Mouse (Mus musculus) CH12.LX (cell line): ENCODE measurements around the gene Slc22a7. TPM values are rescaled to one million over a fixed set of nuclear protein-coding genes. Genes with fewer than 3 reads are reported as not detected.

Experiments used
- DNase-seq: peaks from one replicate; pipeline ENCODE4 v3.0.0-alpha.2; 2013; ENCODE audit errors: extremely low read depth
- H3K27ac ChIP-seq: 2 replicates; pipeline ENCODE4 v1.5.1; 2012; ENCODE audit warnings: low read depth, mild to moderate bottlenecking, control low read depth, moderate library complexity; ENCODE audit not compliant: insufficient read depth
- H3K27me3 ChIP-seq: replicated peaks from 2 replicates; pipeline ENCODE3; 2012; ENCODE audit warnings: inconsistent platforms
- H3K36me3 ChIP-seq, 2 experiments: replicated peaks in 1 of 2; 2 replicates each; pipeline versions ENCODE3 to v1.6.1; 2012; ENCODE audit warnings: inconsistent platforms in 1 of 2, low read length in 1 of 2, mild to moderate bottlenecking in 1 of 2, mixed read lengths in 1 of 2, moderate library complexity in 1 of 2; ENCODE audit not compliant: control insufficient read depth in 1 of 2, insufficient read depth in 1 of 2
- H3K4me1 ChIP-seq, 2 experiments: 2 replicates each; pipeline ENCODE4 v1.6.1; 2012; ENCODE audit warnings: inconsistent platforms in 1 of 2, moderate library complexity in 1 of 2; ENCODE audit not compliant: insufficient read depth in 2 of 2, control insufficient read depth in 1 of 2
- H3K4me2 ChIP-seq: 2 replicates; pipeline ENCODE4 v1.6.1; 2012; ENCODE audit warnings: low read depth, mild to moderate bottlenecking, control low read depth; ENCODE audit not compliant: poor library complexity, insufficient read depth, severe bottlenecking
- H3K4me3 ChIP-seq, 3 experiments: fragments of 150-350 bp in 1 of 3; sonication (generic) in 1 of 3; replicated peaks in 1 of 3; 2 replicates each; pipeline versions ENCODE3 to v1.5.1; 2011 to 2012; ENCODE audit warnings: low read depth in 2 of 3, low read length in 2 of 3, mild to moderate bottlenecking in 2 of 3, moderate library complexity in 2 of 3, control low read depth in 1 of 3, improper control_type of control experiment in 1 of 3, inconsistent platforms in 1 of 3, mixed read lengths in 1 of 3; ENCODE audit not compliant: poor library complexity in 1 of 3
- H3K79me2 ChIP-seq: replicated peaks from 2 replicates; pipeline ENCODE4 v1.6.1; 2012; ENCODE audit warnings: mild to moderate bottlenecking, moderate library complexity; ENCODE audit not compliant: control insufficient read depth, poor library complexity, insufficient read depth, severe bottlenecking; ENCODE audit errors: extremely low read depth
- H3K9ac ChIP-seq: 2 replicates; pipeline ENCODE4 v1.6.1; 2012; ENCODE audit warnings: low read depth, mild to moderate bottlenecking, control low read depth, moderate library complexity; ENCODE audit not compliant: insufficient read depth
- H3K9me3 ChIP-seq: replicated peaks from 2 replicates; pipeline ENCODE3; 2012; ENCODE audit warnings: low read length, inconsistent platforms, mixed read lengths
- CHD1 ChIP-seq: IDR thresholded peaks from 2 replicates; pipeline ENCODE4 v1.6.1; 2012; ENCODE audit warnings: low read depth, low read length, improper control_type of control experiment, inconsistent platforms
- CHD2 ChIP-seq: IDR thresholded peaks from 2 replicates; pipeline ENCODE4 v1.6.1; 2011; ENCODE audit warnings: low read length, improper control_type of control experiment
- CTCF ChIP-seq, 2 experiments: IDR thresholded peaks in 1 of 2; conservative IDR thresholded peaks in 1 of 2; 2 replicates each; pipeline ENCODE4 v1.5.1; 2011 to 2012; ENCODE audit warnings: low read depth in 2 of 2, low read length in 2 of 2, improper control_type of control experiment in 1 of 2, inconsistent platforms in 1 of 2, mild to moderate bottlenecking in 1 of 2, moderate library complexity in 1 of 2
- E2F4 ChIP-seq: IDR thresholded peaks from 2 replicates; pipeline ENCODE4 v1.6.1; 2011; ENCODE audit warnings: low read depth, low read length, improper control_type of control experiment; ENCODE audit not compliant: insufficient replicate concordance
- EP300 ChIP-seq: IDR thresholded peaks from 2 replicates; pipeline ENCODE4 v1.6.1; 2011; ENCODE audit warnings: low read length, improper control_type of control experiment
- IRF4 ChIP-seq: IDR thresholded peaks from 2 replicates; pipeline ENCODE4 v1.6.1; 2014; ENCODE audit warnings: low read depth, mild to moderate bottlenecking, inconsistent platforms, low read length, improper control_type of control experiment
- JUND ChIP-seq: conservative IDR thresholded peaks from 2 replicates; pipeline ENCODE4 v1.6.1; 2011; ENCODE audit warnings: low read depth, low read length, improper control_type of control experiment
- KAT2A ChIP-seq: IDR thresholded peaks from 2 replicates; pipeline ENCODE4 v1.6.1; 2012; ENCODE audit warnings: low read length, improper control_type of control experiment, inconsistent platforms; ENCODE audit not compliant: insufficient replicate concordance
- MAFK ChIP-seq: IDR thresholded peaks from 2 replicates; pipeline ENCODE4 v1.6.1; 2011; ENCODE audit warnings: low read length, improper control_type of control experiment; ENCODE audit not compliant: insufficient replicate concordance
- MAX ChIP-seq: IDR thresholded peaks from 2 replicates; pipeline ENCODE4 v1.6.1; 2011; ENCODE audit warnings: low read length, improper control_type of control experiment
- MYC ChIP-seq: IDR thresholded peaks from 2 replicates; pipeline ENCODE4 v1.6.1; 2011; ENCODE audit warnings: low read depth, mild to moderate bottlenecking, improper control_type of control experiment, low read length
- NRF1 ChIP-seq: IDR thresholded peaks from 2 replicates; pipeline ENCODE4 v1.6.1; 2014; ENCODE audit warnings: low read depth, mild to moderate bottlenecking, inconsistent platforms, low read length, improper control_type of control experiment, moderate library complexity
- POLR2A ChIP-seq: IDR thresholded peaks from 2 replicates; pipeline ENCODE4 v1.6.1; 2011; ENCODE audit warnings: low read depth, mild to moderate bottlenecking, improper control_type of control experiment, low read length
- SIN3A ChIP-seq: IDR thresholded peaks from 2 replicates; pipeline ENCODE4 v1.6.1; 2012; ENCODE audit warnings: low read length, improper control_type of control experiment, inconsistent platforms
- TBP ChIP-seq: conservative IDR thresholded peaks from 2 replicates; pipeline ENCODE4 v1.6.1; 2011; ENCODE audit warnings: low read depth, low read length, improper control_type of control experiment
- UBTF ChIP-seq: IDR thresholded peaks from 2 replicates; pipeline ENCODE4 v1.6.1; 2012; ENCODE audit warnings: low read depth, mild to moderate bottlenecking, inconsistent platforms, low read length, improper control_type of control experiment, moderate library complexity
- USF1 ChIP-seq: IDR thresholded peaks from 2 replicates; pipeline ENCODE4 v1.6.1; 2014; ENCODE audit warnings: low read depth, mild to moderate bottlenecking, inconsistent platforms, low read length, improper control_type of control experiment
- ZC3H11A ChIP-seq: IDR thresholded peaks from 2 replicates; pipeline ENCODE4 v1.6.1; 2012; ENCODE audit warnings: low read depth, mild to moderate bottlenecking, inconsistent platforms, low read length, improper control_type of control experiment
- ZMIZ1 ChIP-seq: IDR thresholded peaks from 2 replicates; pipeline ENCODE4 v1.6.1; 2012; ENCODE audit warnings: low read depth, mild to moderate bottlenecking, inconsistent platforms, low read length, improper control_type of control experiment
- dilution Hi-C: fragments of 300-500 bp; cut with MboI; formaldehyde crosslinking; loops from 2 replicates; pipeline ENCODE4 v1.14.3; 2020; ENCODE audit warnings: low sequenced_read_pairs; ENCODE audit not compliant: extremely low pct_unique_long_range_greater_than_20kb, extremely low pct_ligation_motif_present
- in situ Hi-C: fragments of 300-500 bp; cut with MboI; formaldehyde crosslinking; loops from 3 replicates; pipeline ENCODE4 v1.14.3; 2019; ENCODE audit warnings: low sequenced_read_pairs, low pct_ligation_motif_present, low pct_unique_long_range_greater_than_20kb, mixed read lengths
- polyA plus RNA-seq: library from polyadenylated mRNA; unstranded; fragments of >175 nt; gene quantifications from 2 replicates; pipeline ENCODE4 v1.2.1, GENCODE M21; 2012; ENCODE audit warnings: low read depth; ENCODE audit not compliant: insufficient read length
- total RNA-seq, 2 experiments: library from RNA; depleted of rRNA; stranded (reverse); fragments of 300-350 nt in 1 of 2; fragments of >200 nt in 1 of 2; gene quantifications; 2 replicates each; pipeline ENCODE4 v1.2.3; 2012 to 2014

Slc22a7 gene
- total and polyA plus RNA-seq, 3 experiments, result not detected

DNA sequence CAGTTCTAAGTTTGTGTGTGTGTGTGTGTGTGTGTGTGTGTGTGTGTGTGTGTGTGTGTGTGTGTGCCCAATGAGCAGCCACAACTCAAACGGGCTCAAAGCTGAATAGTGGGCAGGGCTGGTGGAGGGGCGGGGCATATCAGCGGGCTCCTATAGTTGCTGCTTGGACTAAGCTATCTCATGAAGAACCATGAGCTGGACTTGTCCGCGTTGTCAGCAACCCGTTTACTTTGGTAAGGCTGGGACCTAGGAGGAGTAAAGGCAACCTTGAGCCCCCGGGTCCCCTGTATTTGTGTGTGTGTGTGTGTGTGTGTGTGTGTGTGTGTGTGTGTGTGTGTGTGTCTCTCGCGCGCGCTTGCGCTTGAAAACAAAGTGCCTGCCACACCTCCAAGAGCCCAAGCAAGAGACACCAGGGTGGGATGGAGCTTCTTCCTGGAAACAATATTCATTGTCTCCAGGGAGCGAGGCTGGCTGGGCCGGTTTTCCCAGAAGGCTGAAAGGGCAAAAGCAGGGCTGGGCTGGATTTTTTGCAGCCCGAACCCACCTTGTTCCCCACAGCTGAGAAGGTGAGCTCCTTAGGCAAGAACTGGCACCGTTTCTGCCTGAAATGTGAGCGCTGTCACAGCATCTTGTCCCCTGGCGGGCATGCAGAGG is 9.4 kb downstream of the Slc22a7 start, which contains the start of gene Crip3:
Gene Crip3, plus strand, starts transcription at position 166 of the 654 bp plus-strand sequence.
- Histone ChIP-seq H3K4me2 (no peak within 1 kb of the TSS), H3K4me3 (no peak within 1 kb of the TSS), H3K36me3 (no peaks in the 10 kb centered on the region), H3K79me2 (no peaks in the 10 kb centered on the region), H3K9ac (no peak within 1 kb of the TSS), H3K27ac (no peak within 1 kb of the TSS), H3K9me3 (no peaks in the 10 kb centered on the region), H3K4me1 (no peaks in the 10 kb centered on the region), H3K27me3 (peaks cover 40% of the 10 kb centered on the region)
- TF ChIP-seq MYC, result no peak
- TF ChIP-seq ZC3H11A, result no peak
- no peak for TF ChIP-seq UBTF
- TF ChIP-seq JUND, result no peak
- TF ChIP-seq CHD2, result no peak
- no peak for TF ChIP-seq CTCF (conservative IDR thresholded peaks at IDR 0.05 in 1 of 2, IDR thresholded peaks at IDR 0.05 in 1 of 2; ENCODE audit: low read depth in 2 of 2, low read length in 2 of 2)
- TF ChIP-seq MAX, result no peak
- no peak for TF ChIP-seq USF1
- no peak for TF ChIP-seq SIN3A
- no peak for TF ChIP-seq TBP
- no peak for TF ChIP-seq NRF1
- no peak for TF ChIP-seq CHD1
- TF ChIP-seq ZMIZ1, result no peak
- TF ChIP-seq KAT2A, result no peak
- no peak for TF ChIP-seq E2F4
- TF ChIP-seq IRF4, result no peak
- no peak for TF ChIP-seq POLR2A
- no peak for TF ChIP-seq EP300
- no peak for DNase-seq
- in situ Hi-C loops, result no loop called here
- dilution Hi-C loops, result no loop called here

- in situ Hi-C loops (no loop called here), dilution Hi-C loops (no loop called here)
- Histone ChIP-seq H3K79me2 (no peaks in the 10 kb centered on the region), H3K36me3 (no peaks in the 10 kb centered on the region), H3K9me3 (no peaks in the 10 kb centered on the region), H3K4me2 (no peak overlapping the region), H3K27ac (no peak overlapping the region), H3K4me3 (no peak overlapping the region), H3K27me3 (peaks cover 32% of the 10 kb centered on the region), H3K9ac (no peak overlapping the region), H3K4me1 (no peaks in the 10 kb centered on the region)
- TF ChIP-seq TBP, result no peak
- TF ChIP-seq USF1, result no peak
- no peak for TF ChIP-seq MAFK
- no peak for TF ChIP-seq KAT2A
- no peak for DNase-seq
Observed at GRCm38 (mm10) chr17:46426496-46426895, 11.8 kb downstream of the Slc22a7 start.
